Mouse (Mus musculus): Measurements from ENCODE around the gene Depdc7. TPM values are rescaled to one million over a fixed set of nuclear protein-coding genes. Genes with fewer than 3 reads are reported as not detected.

Gene Depdc7
- polyA plus RNA-seq, 1 experiment from 2014 or later, result 1.5 TPM

DNA sequence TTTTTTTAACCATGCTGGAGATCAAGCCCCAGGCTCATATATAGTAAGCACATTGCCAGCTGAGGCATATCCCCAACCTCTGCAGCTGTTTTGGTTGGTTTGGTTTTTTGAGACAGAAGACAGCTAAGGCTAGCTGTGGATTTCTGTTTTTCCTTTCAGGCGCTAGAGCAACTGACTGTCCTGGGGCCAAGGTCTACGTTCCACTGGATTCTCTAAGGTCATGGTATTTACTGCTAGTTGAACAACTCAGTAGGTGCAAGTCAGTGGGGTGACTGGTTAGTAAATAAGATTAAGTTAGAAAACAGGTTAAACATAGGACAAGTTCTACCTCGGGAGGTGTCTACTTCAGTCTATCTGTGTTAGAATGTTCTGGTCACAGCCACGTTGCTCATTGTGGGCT is 57.9 kb downstream of the Depdc7 start:
- no peak for ATAC-seq (ENCODE audit: low FRiP score)
- H3K27ac ChIP-seq, result no peak overlapping the region
- H3K4me3 ChIP-seq, result no peak overlapping the region
- H3K4me2 ChIP-seq, result no peak overlapping the region
- H3K9me3 ChIP-seq, result no peaks in the 10 kb centered on the region
- no peak overlapping the region for H3K9ac ChIP-seq
- peaks cover 60% of the 10 kb centered on the region for H3K36me3 ChIP-seq
- 97% methylated on average over 4 of the region's 4 CpGs for WGBS
- H3K4me1 ChIP-seq (replicated peaks), result peaks cover 2% of the 10 kb centered on the region; the same call in 1 of the 2 replicates
- no peaks in the 10 kb centered on the region for H3K27me3 ChIP-seq

DNA sequence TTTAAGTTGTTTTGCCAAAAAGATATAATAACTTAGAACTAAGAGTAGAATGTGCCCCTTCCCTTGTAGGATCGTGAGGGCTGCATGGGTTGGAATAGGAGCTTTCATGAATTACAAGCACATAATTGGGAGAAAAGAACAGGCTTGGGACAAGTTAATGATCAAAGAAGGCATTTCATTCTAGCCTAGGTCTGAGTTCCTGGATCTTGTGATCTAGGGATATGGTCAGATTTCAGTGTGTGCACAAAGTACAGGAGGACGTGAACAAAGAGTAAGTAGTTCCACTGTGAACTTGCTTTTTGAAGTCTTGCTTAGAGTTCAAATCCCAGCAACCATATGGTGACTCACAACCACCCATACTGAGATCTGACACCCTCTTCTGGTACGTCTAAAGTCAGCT is 65.4 kb downstream of the Depdc7 start:
- no peak overlapping the region for H3K4me2 ChIP-seq
- no peaks in the 10 kb centered on the region for H3K27me3 ChIP-seq
- ATAC-seq (ENCODE audit: low FRiP score), result no peak
- no peak overlapping the region for H3K4me3 ChIP-seq
- H3K9me3 ChIP-seq, result no peaks in the 10 kb centered on the region
- H3K9ac ChIP-seq, result no peak overlapping the region
- WGBS, result 95% methylated on average over 3 of the region's 3 CpGs
- H3K4me1 ChIP-seq (replicated peaks), result no peaks in the 10 kb centered on the region
- H3K27ac ChIP-seq, result no peak overlapping the region
- peaks cover 59% of the 10 kb centered on the region for H3K36me3 ChIP-seq

Other genes starting within 250 kb of the Depdc7 start
- 6.0 and 6.6 TPM in 2 replicates for gene Hipk3, start 248.4 kb downstream of the Depdc7 start, polyA plus RNA-seq (2015; fragmentation: Nextera tagmentation; extraction: Ambion mirVana)
- gene Cstf3, start 152.4 kb downstream of the Depdc7 start, polyA plus RNA-seq (2015; fragmentation: Nextera tagmentation; extraction: Ambion mirVana), result 106 and 111 TPM in 2 replicates
- 70.5 and 75.1 TPM in 2 replicates for gene Tcp11l1, start 30.7 kb downstream of the Depdc7 start, polyA plus RNA-seq (2015; fragmentation: Nextera tagmentation; extraction: Ambion mirVana)
- not detected in 2 replicates for gene Pin1rt1, start 26.5 kb downstream of the Depdc7 start, polyA plus RNA-seq (2015; fragmentation: Nextera tagmentation; extraction: Ambion mirVana)
- gene Qser1, start 73.9 kb upstream of the Depdc7 start, polyA plus RNA-seq (2015; fragmentation: Nextera tagmentation; extraction: Ambion mirVana), result 7.5 and 7.6 TPM in 2 replicates
- gene Prrg4, start 107.0 kb upstream of the Depdc7 start, polyA plus RNA-seq (2015; fragmentation: Nextera tagmentation; extraction: Ambion mirVana), result 0.32 and 0.36 TPM in 2 replicates
- gene Ccdc73, start 124.9 kb upstream of the Depdc7 start, polyA plus RNA-seq (2015; fragmentation: Nextera tagmentation; extraction: Ambion mirVana), result 7.1 and 7.7 TPM in 2 replicates

Data from hindbrain, embryonic 13.5 days (tissue).